Mouse (Mus musculus): Measurements from ENCODE around the gene Bmp8a.

DNA sequence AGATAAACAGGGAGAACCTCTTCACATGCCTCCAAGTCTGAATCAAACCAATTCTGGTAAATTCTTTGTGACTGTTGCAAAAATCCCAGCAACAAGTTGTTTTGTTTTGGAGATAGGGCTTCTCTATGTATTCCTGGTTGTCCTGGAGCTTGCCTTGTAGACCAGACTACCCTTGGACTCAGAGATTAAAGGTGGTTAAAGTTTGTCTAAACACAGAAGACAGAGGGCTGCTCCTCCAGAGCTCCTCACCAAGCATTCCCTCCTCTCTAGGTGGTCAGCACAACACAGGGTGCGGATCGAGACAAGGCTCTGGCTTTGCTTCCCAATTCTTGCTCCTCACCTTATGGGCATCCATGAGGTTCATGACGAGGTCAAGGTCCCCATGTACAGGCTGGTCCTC lies 33.0 kb upstream of the Bmp8a start:
- TF ChIP-seq POLR2A (IDR thresholded peaks at IDR 0.05; ENCODE audit: control insufficient read depth, low read depth, low read length) (no peak), CTCF (IDR thresholded peaks at IDR 0.05; ENCODE audit: control insufficient read depth, insufficient read depth, insufficient replicate concordance, low read depth, low read length) (no peak)

Measured in testis, adult 2 months (tissue).